Mouse (Mus musculus) G1E (cell line): ENCODE measurements around the gene Kdm2b. TPM values are rescaled to one million over a fixed set of nuclear protein-coding genes. Genes with fewer than 3 reads are reported as not detected.

ENCODE experiments used
- ATAC-seq: 2 replicates; pipeline ENCODE4 v1.8.0; 2016; ENCODE audit warnings: mild to moderate bottlenecking; ENCODE audit not compliant: insufficient number of reproducible peaks, poor library complexity, low FRiP score, severe bottlenecking; ENCODE audit errors: extremely low read depth
- DNase-seq: peaks from one replicate; pipeline ENCODE4 v3.0.0; 2012; ENCODE audit warnings: low spot score
- H3K27me3 ChIP-seq: 2 replicates; pipeline ENCODE4 v1.6.1; 2012; ENCODE audit warnings: mild to moderate bottlenecking, low read length, inconsistent platforms; ENCODE audit not compliant: insufficient read depth
- H3K36me3 ChIP-seq: replicated peaks from 2 replicates; pipeline ENCODE3; 2012; ENCODE audit warnings: mild to moderate bottlenecking, inconsistent platforms
- H3K4me1 ChIP-seq: 2 replicates; pipeline ENCODE4 v1.6.1; 2012; ENCODE audit warnings: low read depth, low read length, inconsistent platforms, mixed read lengths; ENCODE audit not compliant: insufficient read depth
- H3K4me3 ChIP-seq: 2 replicates; pipeline ENCODE4 v1.5.1; 2012; ENCODE audit warnings: low read depth, mild to moderate bottlenecking, inconsistent platforms, low read length, moderate library complexity, mixed read lengths
- H3K9me3 ChIP-seq: replicated peaks from 2 replicates; pipeline ENCODE4 v1.6.1; 2012; ENCODE audit warnings: inconsistent platforms
- CTCF ChIP-seq: IDR thresholded peaks from 2 replicates; pipeline ENCODE4 v1.5.1; 2012; ENCODE audit warnings: low read depth, low read length, inconsistent platforms, mixed read lengths
- GATA1 ChIP-seq: IDR thresholded peaks from 2 replicates; pipeline ENCODE4 v1.6.1; 2012; ENCODE audit warnings: borderline replicate concordance, low read length, inconsistent platforms, mixed read lengths
- GATA2 ChIP-seq: IDR thresholded peaks from 2 replicates; pipeline ENCODE4 v1.6.1; 2012; ENCODE audit warnings: low read depth, low read length, inconsistent platforms, borderline replicate concordance
- POLR2AphosphoS5 ChIP-seq: IDR thresholded peaks from 2 replicates; pipeline ENCODE4 v1.6.1; 2012; ENCODE audit warnings: low read depth, low read length, inconsistent platforms; ENCODE audit not compliant: insufficient replicate concordance
- TAL1 ChIP-seq: conservative IDR thresholded peaks from 2 replicates; pipeline ENCODE4 v1.6.1; 2012; ENCODE audit warnings: low read depth, low read length, inconsistent platforms, mixed read lengths
- polyA plus RNA-seq: library from polyadenylated mRNA; stranded (reverse); fragments of >175 nt; gene quantifications from 2 replicates; pipeline ENCODE4 v1.2.3, GENCODE M21; 2012
- total RNA-seq, 2 experiments: library from RNA; stranded (forward) in 1 of 2; stranded (reverse) in 1 of 2; fragments of 200-1000 nt in 1 of 2; fragments of >200 nt in 1 of 2; fragmentation: Nextera tagmentation in 1 of 2; gene quantifications; 2 replicates each; pipeline ENCODE4 v1.2.3; 2014 to 2017

Kdm2b gene
- total and polyA plus RNA-seq, 3 experiments, result 17.5 to 38.4 (median 27.0) TPM

- ATAC-seq, result no peak
- no peak for TF ChIP-seq GATA2
- TF ChIP-seq CTCF, result no peak
- TF ChIP-seq TAL1, result no peak
- TF ChIP-seq POLR2AphosphoS5, result no peak
- no peak for TF ChIP-seq GATA1
- Histone ChIP-seq H3K9me3 (no peaks in the 10 kb centered on the region), H3K4me3 (no peak overlapping the region), H3K36me3 (peaks cover 75% of the 10 kb centered on the region), H3K27me3 (no peaks in the 10 kb centered on the region), H3K4me1 (no peaks in the 10 kb centered on the region)
- no peak for DNase-seq
Measured at GRCm38 (mm10) chr5:122937958-122938540, 51.6 kb downstream of the Kdm2b start.

- H3K9me3 ChIP-seq, result no peaks in the 10 kb centered on the region
- H3K36me3 ChIP-seq, result peaks cover 75% of the 10 kb centered on the region
- TF ChIP-seq POLR2AphosphoS5, result no peak
- no peaks in the 10 kb centered on the region for H3K27me3 ChIP-seq
- DNase-seq (no peak), ATAC-seq (no peak)
- H3K4me1 ChIP-seq, result no peaks in the 10 kb centered on the region
- H3K4me3 ChIP-seq, result no peak overlapping the region
Measured at GRCm38 (mm10) chr5:122937031-122937430, 52.6 kb downstream of the Kdm2b start.

- Histone ChIP-seq H3K4me1 (no peaks in the 10 kb centered on the region), H3K27me3 (no peaks in the 10 kb centered on the region), H3K4me3 (no peak overlapping the region), H3K36me3 (peaks cover 76% of the 10 kb centered on the region), H3K9me3 (no peaks in the 10 kb centered on the region)
- no peak for ATAC-seq
- no peak for DNase-seq
- no peak for TF ChIP-seq GATA1
- TF ChIP-seq GATA2, result no peak
- TF ChIP-seq POLR2AphosphoS5, result no peak
- TF ChIP-seq TAL1, result no peak
- no peak for TF ChIP-seq CTCF
Measured at GRCm38 (mm10) chr5:122935810-122936209, 53.8 kb downstream of the Kdm2b start.

- H3K36me3 ChIP-seq, result peaks cover 60% of the 10 kb centered on the region
- DNase-seq, result no peak
- H3K4me3 ChIP-seq, result no peak overlapping the region
- H3K27me3 ChIP-seq, result no peaks in the 10 kb centered on the region
- TF ChIP-seq CTCF (no peak), GATA1 (no peak), GATA2 (no peak), POLR2AphosphoS5 (no peak), TAL1 (no peak)
- no peak for ATAC-seq
- peaks cover 6% of the 10 kb centered on the region; the same call in 1 of the 2 replicates for H3K4me1 ChIP-seq
- H3K9me3 ChIP-seq, result no peaks in the 10 kb centered on the region
Measured at GRCm38 (mm10) chr5:122930991-122931390, 58.6 kb downstream of the Kdm2b start.

GRCm38 (mm10) chr5:122928293-122928692 lies 61.3 kb downstream of the Kdm2b start:
- no peaks in the 10 kb centered on the region for H3K9me3 ChIP-seq
- no peak for DNase-seq
- ATAC-seq, result no peak
- no peak overlapping the region for H3K4me3 ChIP-seq
- peaks cover 6% of the 10 kb centered on the region; the same call in 1 of the 2 replicates for H3K4me1 ChIP-seq
- peaks cover 50% of the 10 kb centered on the region for H3K36me3 ChIP-seq
- TF ChIP-seq CTCF (no peak), TAL1 (no peak), GATA2 (no peak), POLR2AphosphoS5 (no peak), GATA1 (no peak)
- H3K27me3 ChIP-seq, result no peaks in the 10 kb centered on the region

- Histone ChIP-seq H3K27me3 (no peaks in the 10 kb centered on the region), H3K9me3 (no peaks in the 10 kb centered on the region), H3K36me3 (peaks cover 46% of the 10 kb centered on the region), H3K4me3 (no peak overlapping the region), H3K4me1 (peaks cover 6% of the 10 kb centered on the region; the same call in 1 of the 2 replicates)
- no peak for ATAC-seq
- no peak for DNase-seq
- TF ChIP-seq CTCF (no peak), TAL1 (no peak), POLR2AphosphoS5 (no peak), GATA1 (no peak), GATA2 (no peak)
Measured at GRCm38 (mm10) chr5:122927703-122928102, 61.9 kb downstream of the Kdm2b start.

GRCm38 (mm10) chr5:122927092-122927491 lies 62.5 kb downstream of the Kdm2b start:
- TF ChIP-seq CTCF, result no peak
- no peak for TF ChIP-seq POLR2AphosphoS5
- TF ChIP-seq GATA1, result no peak
- TF ChIP-seq GATA2, result no peak
- TF ChIP-seq TAL1, result no peak
- Histone ChIP-seq H3K9me3 (no peaks in the 10 kb centered on the region), H3K36me3 (peaks cover 39% of the 10 kb centered on the region), H3K27me3 (no peaks in the 10 kb centered on the region), H3K4me3 (no peak overlapping the region), H3K4me1 (peaks cover 6% of the 10 kb centered on the region; the same call in 1 of the 2 replicates)
- ATAC-seq (no peak), DNase-seq (no peak)
